Mouse (Mus musculus): ENCODE results near the gene Fam169a.

- TF ChIP-seq CTCF (IDR thresholded peaks at IDR 0.05; ENCODE audit: insufficient read depth, low read length) (no peak), POLR2A (IDR thresholded peaks at IDR 0.05; ENCODE audit: borderline replicate concordance, extremely low read depth, low read depth, low read length) (no peak)
Measured at GRCm38 (mm10) chr13:97066649-97067550, at the start of gene Fam169a.

Data from lung, adult 2 months (tissue).